Mouse (Mus musculus) T-helper 2 cell (primary cell): Measurements from ENCODE around the gene Pwp2.

ENCODE experiments used
- in situ Hi-C: fragments of 300-600 bp; cut with MboI, MseI; formaldehyde crosslinking; loops from one replicate; pipeline ENCODE4 v1.15.1; 2025; ENCODE audit warnings: high pct_unique_total_duplicates

Pwp2 gene

GRCm38 (mm10) chr10:78171581-78171980 is 13.4 kb downstream of the Pwp2 start:
- in situ Hi-C loops = loop anchor here (10.0 kb wide), 1 partner anchor 647 kb away; no protein-coding TSS in a partner anchor

DNA sequence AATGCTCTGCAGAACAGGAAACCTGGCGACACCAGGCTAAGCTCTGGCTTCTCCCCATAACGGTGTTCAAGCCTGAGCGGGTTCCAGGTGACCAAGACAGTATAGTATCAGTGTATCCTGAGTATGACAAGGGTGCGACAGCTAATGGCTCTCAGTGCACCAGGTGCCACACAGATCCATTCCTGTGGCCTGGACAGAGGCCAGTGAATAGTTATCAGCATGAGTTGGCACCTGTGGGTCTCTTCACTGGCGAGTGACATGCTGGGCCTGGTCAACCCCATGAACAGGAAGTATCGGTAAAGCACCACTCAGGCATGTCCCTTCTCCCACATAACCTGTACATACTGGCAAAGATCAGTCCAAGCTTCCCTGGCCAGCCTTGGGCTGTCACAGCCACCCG is 13.9 kb downstream of the Pwp2 start:
- in situ Hi-C loops = loop anchor here (10.0 kb wide), 1 partner anchor 646 kb away; no protein-coding TSS in a partner anchor

GRCm38 (mm10) chr10:78170445-78170844 is 14.5 kb downstream of the Pwp2 start:
- in situ Hi-C loops = loop anchor here (10.0 kb wide), 1 partner anchor 646 kb away; no protein-coding TSS in a partner anchor

- in situ Hi-C loops = loop anchor here (10.0 kb wide), 1 partner anchor 645 kb away; no protein-coding TSS in a partner anchor
Measured at GRCm38 (mm10) chr10:78169281-78170042, 15.5 kb downstream of the Pwp2 start, which contains the start of gene D10Jhu81e. D10Jhu81e (minus strand) TSS chr10:78169782.

DNA sequence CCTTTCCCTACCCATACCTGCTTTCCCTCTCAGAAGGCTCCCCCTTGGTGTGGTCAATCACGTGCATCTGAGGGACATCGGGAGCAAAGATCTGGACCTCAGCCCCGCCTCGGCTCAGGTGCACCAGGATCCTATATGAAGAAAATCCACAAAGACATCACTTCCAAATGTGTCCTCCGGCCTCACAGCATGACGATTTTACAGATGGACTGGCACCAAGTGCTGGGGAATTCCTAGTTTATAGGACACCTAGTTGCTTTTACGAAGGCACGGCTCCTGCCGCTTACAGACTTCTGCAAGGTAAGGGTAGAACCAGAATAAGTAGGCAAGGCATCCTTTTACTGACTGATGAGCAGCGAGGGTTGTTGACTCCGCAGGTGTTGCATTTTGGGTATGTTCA is 16.2 kb downstream of the Pwp2 start:
- in situ Hi-C loops = no loop called here

DNA sequence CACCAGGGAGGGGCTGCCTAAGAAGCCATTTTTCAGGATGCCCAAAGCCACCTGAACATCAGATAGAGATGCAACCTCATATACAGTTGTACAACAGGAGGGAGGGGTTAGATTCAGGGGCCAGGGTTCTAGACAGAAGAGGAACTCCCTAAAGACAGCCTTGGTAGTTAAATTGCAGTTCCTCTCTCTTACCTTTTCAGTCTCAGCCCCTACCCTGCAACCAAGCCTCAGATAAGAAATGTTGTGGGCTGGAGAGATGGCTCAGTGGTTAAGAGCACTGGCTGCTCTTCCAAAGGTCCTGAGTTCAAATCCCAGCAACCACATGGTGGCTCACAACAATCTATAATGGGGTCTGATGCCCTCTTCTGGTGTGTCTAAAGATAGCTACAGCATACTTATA is 17.2 kb downstream of the Pwp2 start:
- in situ Hi-C loops = no loop called here

DNA sequence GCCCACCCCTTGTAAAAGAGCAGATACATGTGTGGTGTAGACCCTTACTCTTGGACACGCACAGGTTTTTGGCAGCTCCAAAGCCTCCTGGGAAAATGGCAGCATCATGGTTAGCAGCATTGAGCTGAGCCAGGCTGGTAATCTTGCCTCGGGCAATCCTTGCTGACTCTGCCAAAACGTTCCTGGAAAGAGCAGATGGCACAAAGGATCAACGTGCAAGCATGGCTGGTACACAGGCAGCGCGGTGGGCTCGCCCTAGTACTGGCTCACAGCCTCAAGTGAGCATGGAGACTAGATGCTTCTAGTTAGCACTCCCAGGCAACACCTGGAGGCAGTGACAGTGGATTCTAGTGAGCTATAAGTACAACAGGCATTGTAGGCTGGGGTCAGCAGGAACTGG is 17.6 kb downstream of the Pwp2 start:
- in situ Hi-C loops = no loop called here

DNA sequence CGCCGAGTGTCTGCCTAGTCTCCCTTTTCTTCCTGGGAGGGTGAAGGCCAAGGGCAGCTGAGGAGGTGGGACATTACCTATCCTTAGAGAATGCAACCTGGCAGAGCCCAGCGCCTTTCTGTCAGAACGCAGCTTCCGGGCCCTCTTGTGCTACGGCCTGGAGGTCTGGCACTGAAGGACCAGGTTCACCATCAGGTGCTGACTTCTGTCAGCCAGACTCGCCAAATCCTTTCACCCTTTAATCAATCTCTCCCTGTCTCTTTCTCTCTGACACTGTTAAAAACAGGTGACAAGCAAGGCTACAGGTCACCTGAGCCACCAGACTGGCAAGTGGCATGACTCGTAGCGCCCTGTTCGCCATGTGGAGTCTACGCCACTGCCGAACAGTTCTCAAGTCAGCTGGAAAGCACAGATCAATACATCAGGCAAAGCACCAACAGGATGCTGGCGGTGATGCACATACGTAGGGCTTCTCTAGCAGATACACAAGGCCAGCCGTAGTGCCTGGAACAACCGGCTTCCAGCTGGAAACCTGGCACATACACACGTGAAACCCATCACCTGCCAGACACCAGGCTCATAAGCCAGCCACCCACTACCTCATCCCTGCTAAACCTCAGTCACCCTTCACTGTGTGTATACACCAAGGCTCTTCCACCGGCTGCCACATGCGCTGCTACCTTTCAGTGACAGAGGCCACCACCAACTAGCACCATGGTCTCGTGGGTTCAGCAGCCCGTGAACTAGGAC is 19.5 kb downstream of the Pwp2 start:
- in situ Hi-C loops = no loop called here

DNA sequence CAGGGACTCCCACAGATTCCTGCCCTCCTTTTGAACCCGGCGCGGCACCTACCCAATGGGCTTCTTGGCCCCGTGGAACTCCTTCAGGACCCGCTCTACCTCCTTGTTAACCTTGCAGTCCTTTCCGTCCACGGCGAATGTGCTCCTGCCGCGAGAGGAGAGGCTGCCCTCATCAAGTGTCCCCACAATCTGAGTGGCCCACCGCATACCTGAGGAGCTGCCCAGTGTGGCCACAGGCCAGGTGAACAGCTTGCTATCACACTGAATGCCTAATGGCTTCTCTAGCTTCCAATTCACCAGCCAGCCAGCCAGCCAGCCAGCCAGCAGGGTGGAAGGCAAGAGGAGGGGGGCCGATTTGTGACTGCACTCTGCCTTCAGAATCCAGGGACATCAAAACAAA is 20.2 kb downstream of the Pwp2 start:
- in situ Hi-C loops = loop anchor here (5.0 kb wide), 1 partner anchor 132 kb away; no protein-coding TSS in a partner anchor

GRCm38 (mm10) chr10:78163923-78164322 is 21.0 kb downstream of the Pwp2 start:
- in situ Hi-C loops = loop anchor here (5.0 kb wide), 1 partner anchor 132 kb away; no protein-coding TSS in a partner anchor

DNA sequence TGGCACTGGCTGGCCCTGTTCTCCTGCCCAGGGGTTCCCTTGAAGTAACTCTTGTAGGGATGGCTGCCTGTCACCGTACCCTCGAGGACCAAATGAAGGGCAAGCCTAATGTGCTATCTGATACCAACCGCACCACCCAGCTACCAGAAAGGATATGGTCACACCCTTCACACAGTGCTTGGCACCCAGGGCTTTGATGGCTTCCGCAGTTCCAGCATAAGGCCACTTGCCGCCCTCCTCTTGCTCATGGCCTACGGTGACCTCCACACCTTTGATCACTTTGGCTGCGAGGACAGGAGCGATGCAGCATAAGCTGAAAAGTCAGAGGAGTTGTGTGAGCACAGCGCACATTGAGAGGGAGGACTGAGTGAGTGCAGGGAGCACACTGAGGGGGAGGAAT is 21.7 kb downstream of the Pwp2 start:
- in situ Hi-C loops = loop anchor here (5.0 kb wide), 1 partner anchor 131 kb away; no protein-coding TSS in a partner anchor

GRCm38 (mm10) chr10:78162646-78163045 is 22.3 kb downstream of the Pwp2 start:
- in situ Hi-C loops = loop anchor here (5.0 kb wide), 1 partner anchor 130 kb away; no protein-coding TSS in a partner anchor

DNA sequence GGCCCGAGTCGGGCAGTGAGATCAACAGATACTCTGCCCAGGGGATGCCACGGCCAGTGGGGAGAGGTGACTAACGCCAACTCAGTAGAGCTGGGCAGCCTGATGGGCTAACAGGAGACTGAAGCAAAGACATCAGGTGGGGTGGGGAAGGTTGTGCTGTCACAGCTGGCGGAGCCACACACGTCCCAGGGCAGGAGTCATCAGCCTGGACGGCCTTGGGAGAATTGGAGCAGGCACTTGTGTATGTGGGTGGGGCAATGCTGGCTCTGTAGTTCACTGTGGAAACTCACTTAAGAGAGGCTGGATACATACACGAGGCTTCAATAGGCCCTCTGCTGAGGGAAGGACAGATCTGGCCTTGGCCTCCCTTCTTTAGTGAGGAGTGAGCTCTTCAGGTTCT is 23.9 kb downstream of the Pwp2 start:
- in situ Hi-C loops = loop anchor here (5.0 kb wide), 1 partner anchor 129 kb away; no protein-coding TSS in a partner anchor

DNA sequence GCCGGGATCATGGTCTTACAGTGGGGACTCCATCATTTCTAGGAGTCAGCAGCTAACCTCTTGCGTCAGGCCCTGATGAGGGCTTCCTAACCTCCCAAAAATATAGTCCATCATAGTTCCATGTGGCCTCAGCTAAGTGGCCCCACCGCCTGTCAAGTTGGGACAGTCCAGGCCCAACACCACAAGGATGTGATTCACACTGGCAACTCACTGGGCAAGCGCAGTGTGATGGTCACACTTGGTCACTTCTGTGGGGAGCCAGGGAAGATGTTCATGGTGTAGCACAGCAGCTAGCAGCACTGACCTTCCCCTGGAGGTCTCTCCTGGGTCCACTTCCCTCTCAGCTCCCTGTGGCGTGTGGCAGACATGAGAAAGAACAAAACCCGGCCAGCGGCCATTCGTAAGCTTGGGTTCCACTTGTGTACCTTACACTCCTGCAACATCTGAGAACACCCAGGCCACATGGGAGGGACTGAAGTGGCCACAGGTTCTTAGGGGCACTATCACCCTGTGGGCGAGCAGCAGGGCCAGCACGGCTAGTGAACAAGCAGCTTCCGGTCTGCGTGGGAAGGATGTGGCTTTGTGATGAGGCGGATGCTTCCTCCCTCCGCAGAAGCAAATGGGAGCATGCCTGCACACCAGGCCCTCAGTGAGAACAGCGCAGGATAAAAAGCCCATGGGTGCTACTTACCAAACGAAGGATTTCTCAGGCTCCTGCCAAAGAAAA is 24.4 kb downstream of the Pwp2 start:
- in situ Hi-C loops = loop anchor here (5.0 kb wide), 1 partner anchor 128 kb away; no protein-coding TSS in a partner anchor

DNA sequence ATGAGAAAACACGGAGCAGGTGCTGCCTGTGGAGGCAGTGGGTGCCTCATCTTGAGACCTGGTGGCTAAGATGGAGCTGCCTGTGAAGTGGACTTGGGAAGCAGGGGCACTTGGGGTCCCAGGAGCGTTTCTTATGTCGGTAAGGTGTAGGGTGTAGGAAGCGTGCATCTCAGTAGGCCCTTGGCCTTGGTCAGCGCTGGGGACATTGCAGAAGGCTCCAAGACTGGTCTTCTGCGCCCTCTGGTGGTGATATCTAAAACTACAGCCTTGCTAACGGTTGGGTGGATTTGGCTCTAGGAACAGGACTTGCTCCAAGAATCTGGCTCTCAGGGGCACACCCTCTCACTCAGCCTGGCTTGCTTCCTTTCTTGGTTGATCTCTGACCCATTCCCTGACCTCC is 25.0 kb downstream of the Pwp2 start:
- in situ Hi-C loops = loop anchor here (5.0 kb wide), 1 partner anchor 128 kb away; no protein-coding TSS in a partner anchor

DNA sequence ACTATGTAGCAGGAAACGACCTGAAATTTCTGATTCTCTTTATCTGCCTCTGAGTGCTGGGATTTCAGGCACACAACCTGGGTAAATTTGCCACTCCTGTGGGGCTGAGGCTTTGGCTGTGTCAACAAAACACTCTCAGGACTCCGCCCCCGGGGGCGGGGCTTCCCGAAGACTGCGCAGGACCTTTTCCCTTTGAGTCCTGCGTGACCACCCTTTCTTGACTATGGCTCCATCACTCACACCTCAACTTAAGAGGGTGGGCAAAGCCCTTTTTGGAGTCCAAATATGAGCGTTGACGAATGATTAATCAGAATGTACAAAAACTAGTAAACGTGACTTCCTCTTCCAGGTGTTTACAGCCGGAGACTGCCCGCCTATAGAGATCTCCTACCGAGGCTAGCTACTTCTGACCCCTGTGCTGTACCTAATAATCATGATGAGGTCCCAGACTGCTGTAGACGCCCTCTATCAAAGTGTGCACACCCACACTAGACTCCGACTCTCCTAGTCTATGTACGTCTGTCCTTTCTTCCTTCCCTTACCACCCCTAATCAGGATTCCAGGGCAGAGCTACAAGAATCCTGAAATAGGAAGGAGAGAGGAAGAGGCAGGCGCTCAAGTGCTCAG is 25.6 kb downstream of the Pwp2 start:
- in situ Hi-C loops = no loop called here

DNA sequence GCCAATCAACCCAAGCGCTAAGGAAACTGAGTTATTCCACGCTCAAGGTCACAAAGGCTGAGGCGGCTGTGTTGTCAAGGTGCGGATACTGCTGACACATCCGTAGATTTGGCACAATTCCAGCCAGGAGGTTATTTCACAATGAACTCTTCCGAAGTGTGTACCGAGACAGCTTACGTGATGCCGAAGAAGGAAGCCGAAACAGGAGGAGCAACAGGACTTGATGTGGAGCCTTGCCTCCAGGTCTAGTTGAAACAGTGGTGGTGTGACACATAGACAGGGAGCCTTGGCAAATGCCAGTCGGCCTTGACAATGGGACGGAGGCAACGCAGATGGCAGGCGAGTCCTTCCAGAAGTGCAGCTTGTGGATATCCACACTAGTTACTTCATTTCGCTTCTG is 26.9 kb downstream of the Pwp2 start:
- in situ Hi-C loops = no loop called here

DNA sequence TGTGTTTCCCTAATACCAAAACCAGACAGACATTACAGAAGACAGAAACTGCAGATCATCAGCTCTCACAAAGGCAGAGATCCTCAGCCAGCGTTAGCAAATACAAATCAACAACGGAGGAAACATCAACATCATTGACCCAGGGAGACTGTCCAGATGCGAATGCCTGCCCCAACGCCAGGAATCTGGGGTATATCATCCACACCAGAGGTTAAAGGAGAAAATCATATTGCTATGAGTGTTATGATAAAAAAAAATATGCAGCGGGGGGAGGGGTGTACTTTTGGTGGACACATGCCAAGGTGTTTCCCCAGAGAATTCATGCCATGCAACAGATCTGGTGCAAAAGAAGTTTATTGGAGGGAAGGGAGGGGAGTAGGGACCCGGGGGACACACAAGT is 28.0 kb downstream of the Pwp2 start:
- in situ Hi-C loops = no loop called here

- in situ Hi-C loops = no loop called here
Measured at GRCm38 (mm10) chr10:78148834-78149766, 35.8 kb downstream of the Pwp2 start.

DNA sequence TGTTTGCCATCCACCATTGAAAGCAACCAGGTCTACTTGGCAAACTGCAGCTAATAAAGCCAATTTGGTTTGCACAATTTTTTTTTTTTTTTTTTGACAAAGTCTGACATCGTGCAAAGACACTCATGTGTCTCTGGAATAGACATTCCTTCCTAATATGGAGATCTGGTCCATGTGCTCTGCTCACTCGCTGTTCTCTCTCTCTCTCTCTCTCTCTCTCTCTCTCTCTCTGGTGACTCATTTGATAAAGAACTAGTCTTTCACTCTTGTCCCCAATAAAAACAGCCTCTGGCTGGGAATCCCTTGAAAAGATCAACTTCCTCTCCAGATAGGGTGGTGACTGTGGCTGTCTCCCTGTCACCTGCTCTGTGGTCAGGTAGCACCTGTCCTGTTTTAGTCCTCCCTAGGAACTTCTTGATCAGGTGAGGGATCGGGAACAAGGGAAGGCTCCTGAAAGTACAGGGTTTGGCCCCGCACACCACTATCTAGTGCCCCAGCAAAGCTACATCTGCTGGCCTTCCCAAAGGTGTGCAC is 37.0 kb downstream of the Pwp2 start:
- in situ Hi-C loops = no loop called here
